In the genomic region with DNA sequence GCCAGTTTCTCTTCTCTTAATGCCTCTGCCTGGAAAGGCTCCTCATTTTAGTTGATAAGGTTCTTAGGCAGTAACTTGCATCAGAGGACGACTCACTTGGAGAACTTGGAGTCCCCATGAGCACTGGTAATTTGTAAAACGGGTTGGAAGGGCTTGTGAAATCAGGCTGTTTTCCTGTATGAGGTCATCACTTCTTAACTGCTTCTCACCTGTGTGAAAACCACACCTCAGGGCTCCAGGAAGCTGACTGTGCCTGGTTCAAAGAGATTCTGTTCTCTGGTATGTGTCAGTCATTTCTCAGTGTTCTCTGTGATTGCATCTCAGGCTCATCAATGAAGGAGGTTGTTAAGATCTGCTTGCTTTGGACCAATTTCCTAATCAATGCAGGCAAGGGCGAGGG, we compare ENCODE assay signal across 13 mouse cellular contexts.
"Had no signal": no experiment of that assay in that cellular context is flagged by ENCODE, and none has a peak within 500 bp of the region (broad histone marks: within the 10 kb centered on the region; RNA-seq: fewer than 3 reads in every experiment).

No protein-coding gene starts in this region.

- H3K27me3 ChIP-seq: kidney, embryonic 15.5 days; limb, embryonic 12.5 days; stomach, embryonic 15.5 days had no signal

- H3K9ac ChIP-seq: kidney, embryonic 15.5 days; limb, embryonic 12.5 days; liver, embryonic 14.5 days; stomach, embryonic 15.5 days had no signal

- H3K4me3 ChIP-seq: kidney, embryonic 15.5 days; left cerebral cortex, adult 2 months; limb, embryonic 12.5 days; midbrain, embryonic 10.5 days; myocyte; stomach, embryonic 15.5 days had no signal

- H3K36me3 ChIP-seq: kidney, embryonic 15.5 days; stomach, embryonic 15.5 days had no signal

- DNase-seq: kidney, adult 2 months; kidney, postnatal 14 days; lung, adult 18-20 months; lung, postnatal 36 days; midbrain, embryonic 14.5 days; right cerebral cortex, postnatal 14 days had no signal

- H3K4me1 ChIP-seq: midbrain, embryonic 10.5 days; stomach, embryonic 15.5 days had no signal

- H3K4me2 ChIP-seq: kidney, embryonic 15.5 days; limb, embryonic 12.5 days; stomach, embryonic 15.5 days had no signal

- H3K9me3 ChIP-seq: kidney, embryonic 15.5 days; limb, embryonic 12.5 days; midbrain, embryonic 10.5 days; stomach, embryonic 15.5 days had no signal

- H3K27ac ChIP-seq: kidney, embryonic 15.5 days; left cerebral cortex, adult 2 months; liver, embryonic 14.5 days; midbrain, embryonic 10.5 days; stomach, embryonic 15.5 days had no signal
